Mouse (Mus musculus) liver, embryonic 14 days (tissue): ENCODE results near the gene Proser3. TPM values are rescaled to one million over a fixed set of nuclear protein-coding genes. Genes with fewer than 3 reads are reported as not detected.

Experiments used
- polyA plus RNA-seq: library from polyadenylated mRNA; depleted of rRNA; stranded (reverse); fragments of >200 nt; gene quantifications from 2 replicates; pipeline ENCODE4 v1.2.3, GENCODE M21; 2012; rRNA removed

Gene Proser3
- polyA plus RNA-seq = 5.0 and 6.7 TPM in 2 replicates

GRCm38 (mm10) chr7:30552102-30553020 lies at the start of gene Proser3, which contains the start of gene Hspb6:
TSS of gene Proser3 (minus strand) at chr7:30552299.
TSS of gene Hspb6 (plus strand) at chr7:30552178.

GRCm38 (mm10) chr7:30598786-30599185 lies 46.7 kb upstream of the Proser3 start, which contains the start of gene Zbtb32:
TSS of gene Zbtb32 (minus strand) at chr7:30598909.

GRCm38 (mm10) chr7:30588676-30589434 lies 36.8 kb upstream of the Proser3 start, which contains the start of gene Kmt2b:
TSS of gene Kmt2b (minus strand) at chr7:30588726.

GRCm38 (mm10) chr7:30564970-30565571 lies 13.0 kb upstream of the Proser3 start, which contains the start of gene Igflr1:
TSS of gene Igflr1 (plus strand) at chr7:30565427.

GRCm38 (mm10) chr7:30563117-30563905 lies 11.2 kb upstream of the Proser3 start, which contains the start of the genes U2af1l4, Gm49396 and Psenen:
TSS of gene U2af1l4 (plus strand) at chr7:30563301.
TSS of gene Gm49396 (plus strand) at chr7:30563344.
TSS of gene Psenen (minus strand) at chr7:30563627.

GRCm38 (mm10) chr7:30559443-30559954 lies 7.4 kb upstream of the Proser3 start, which contains the start of gene Lin37:
TSS of gene Lin37 (minus strand) at chr7:30559838.

GRCm38 (mm10) chr7:30534633-30535577 lies 17.2 kb downstream of the Proser3 start, which contains the start of gene Arhgap33:
TSS of gene Arhgap33 (minus strand) at chr7:30535060.

GRCm38 (mm10) chr7:30493401-30493931 lies 58.6 kb downstream of the Proser3 start, which contains the start of gene Prodh2:
TSS of gene Prodh2 (plus strand) at chr7:30493622.

Other genes with a start within 250 kb of the Proser3 start
- 13.6 and 13.9 TPM in 2 replicates for gene Alkbh6, start 243.6 kb downstream of the Proser3 start, polyA plus RNA-seq
- gene Syne4, start 237.5 kb downstream of the Proser3 start, polyA plus RNA-seq = 9.4 and 10.6 TPM in 2 replicates
- gene E130208F15Rik, start 230.6 kb downstream of the Proser3 start, polyA plus RNA-seq = 0.12 and 0.16 TPM in 2 replicates
- gene Sdhaf1, start 228.4 kb downstream of the Proser3 start, polyA plus RNA-seq = 4.5 and 5.2 TPM in 2 replicates
- 1.1 and 1.2 TPM in 2 replicates for gene Lrfn3, start 189.5 kb downstream of the Proser3 start, polyA plus RNA-seq
- 65.2 and 83.0 TPM in 2 replicates for gene Tyrobp, start 138.5 kb downstream of the Proser3 start, polyA plus RNA-seq
- 2.0 and 2.7 TPM in 2 replicates for gene Hcst, start 132.4 kb downstream of the Proser3 start, polyA plus RNA-seq
- 0.76 and 1.2 TPM in 2 replicates for gene Nfkbid, start 130.6 kb downstream of the Proser3 start, polyA plus RNA-seq
- 2.6 and 3.0 TPM in 2 replicates for gene Aplp1, start 106.8 kb downstream of the Proser3 start, polyA plus RNA-seq
- 0.06 and 0.09 TPM in 2 replicates for gene Kirrel2, start 94.6 kb downstream of the Proser3 start, polyA plus RNA-seq
- gene Nphs1, start 94.0 kb downstream of the Proser3 start, polyA plus RNA-seq = 0.06 and 0.07 TPM in 2 replicates
- 40.2 and 47.9 TPM in 2 replicates for gene Prodh2, start 58.7 kb downstream of the Proser3 start, polyA plus RNA-seq
- 5.9 and 7.3 TPM in 2 replicates for gene Arhgap33, start 17.2 kb downstream of the Proser3 start, polyA plus RNA-seq
- 3.4 and 3.7 TPM in 2 replicates for gene Hspb6, start 121 bp downstream of the Proser3 start, polyA plus RNA-seq
- gene Lin37, start 7.5 kb upstream of the Proser3 start, polyA plus RNA-seq = 14.5 and 16.8 TPM in 2 replicates
- 30.3 and 31.5 TPM in 2 replicates for gene U2af1l4, start 11.0 kb upstream of the Proser3 start, polyA plus RNA-seq
- 1.0 and 1.8 TPM in 2 replicates for gene Gm49396, start 11.0 kb upstream of the Proser3 start, polyA plus RNA-seq
- 52.6 and 62.2 TPM in 2 replicates for gene Psenen, start 11.3 kb upstream of the Proser3 start, polyA plus RNA-seq
- 1.6 and 1.8 TPM in 2 replicates for gene Igflr1, start 13.1 kb upstream of the Proser3 start, polyA plus RNA-seq
- 9.7 and 11.2 TPM in 2 replicates for gene Kmt2b, start 36.4 kb upstream of the Proser3 start, polyA plus RNA-seq
- 0.03 and 0.09 TPM in 2 replicates for gene Zbtb32, start 46.6 kb upstream of the Proser3 start, polyA plus RNA-seq
- 0.21 and 0.71 TPM in 2 replicates for gene Upk1a, start 60.5 kb upstream of the Proser3 start, polyA plus RNA-seq
- 430 and 478 TPM in 2 replicates for gene Cox6b1, start 73.9 kb upstream of the Proser3 start, polyA plus RNA-seq
- gene Etv2, start 83.6 kb upstream of the Proser3 start, polyA plus RNA-seq = 0.03 TPM in 1 of 2 replicates, not detected in the other
- gene Rbm42, start 98.0 kb upstream of the Proser3 start, polyA plus RNA-seq = 21.9 and 25.1 TPM in 2 replicates
- 24.1 and 28.2 TPM in 2 replicates for gene Haus5, start 112.7 kb upstream of the Proser3 start, polyA plus RNA-seq
- gene Pmis2, start 119.3 kb upstream of the Proser3 start, polyA plus RNA-seq = not detected in 2 replicates
- 0.09 and 0.21 TPM in 2 replicates for gene 2200002J24Rik, start 146.6 kb upstream of the Proser3 start, polyA plus RNA-seq
- gene Atp4a, start 159.9 kb upstream of the Proser3 start, polyA plus RNA-seq = 0.74 and 0.90 TPM in 2 replicates
- 56.5 and 63.8 TPM in 2 replicates for gene Tmem147, start 177.2 kb upstream of the Proser3 start, polyA plus RNA-seq
- not detected in 2 replicates for gene Gapdhs, start 191.4 kb upstream of the Proser3 start, polyA plus RNA-seq
- 0.61 and 0.74 TPM in 2 replicates for gene Sbsn, start 199.2 kb upstream of the Proser3 start, polyA plus RNA-seq
- 0.16 and 0.25 TPM in 2 replicates for gene Dmkn, start 211.5 kb upstream of the Proser3 start, polyA plus RNA-seq
- 0.20 TPM in 1 of 2 replicates, not detected in the other for gene Krtdap, start 235.6 kb upstream of the Proser3 start, polyA plus RNA-seq